ENCODE assay signal across 25 mouse cellular contexts in the genomic region with DNA sequence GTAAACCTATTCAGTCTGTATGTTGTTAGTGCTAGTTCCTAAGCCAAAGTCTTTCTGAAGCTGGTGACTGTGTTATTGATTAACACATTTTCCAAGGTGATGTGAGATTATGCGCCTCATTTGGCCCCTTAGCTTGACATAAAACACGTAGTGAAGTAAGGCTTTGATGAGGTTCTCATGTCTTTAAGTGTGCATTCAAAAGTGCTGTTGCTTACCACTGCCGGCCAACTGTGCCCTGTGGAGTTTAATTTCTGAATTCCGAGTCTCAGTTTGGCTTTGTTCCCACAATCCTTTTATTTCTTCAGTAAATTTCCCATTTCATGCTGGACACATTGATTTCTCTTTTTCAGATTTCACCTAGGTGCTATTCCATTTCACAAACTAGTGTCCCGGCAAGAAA.
"Had no signal": no experiment of that assay in that cellular context is flagged by ENCODE, and none has a peak within 500 bp of the region (broad histone marks: within the 10 kb centered on the region; RNA-seq: fewer than 3 reads in every experiment).

No protein-coding gene starts in this region.

- H3K4me1 ChIP-seq: limb, embryonic 13.5 days; limb, embryonic 15.5 days had no signal

- H3K27ac ChIP-seq: gastrocnemius, adult 2 months; heart, adult 2 months; heart, embryonic 10.5 days; hindbrain, embryonic 10.5 days; hindbrain, embryonic 12.5 days; hindbrain, embryonic 14.5 days; kidney, embryonic 15.5 days; kidney, postnatal 0 days; limb, embryonic 13.5 days; limb, embryonic 15.5 days; liver, embryonic 12.5 days; liver, embryonic 14.5 days had no signal

- H3K4me2 ChIP-seq: heart, embryonic 12.5 days; hindbrain, embryonic 12.5 days; hindbrain, embryonic 14.5 days; kidney, embryonic 15.5 days; limb, embryonic 13.5 days; limb, embryonic 15.5 days; liver, embryonic 12.5 days had no signal

- H3K36me3 ChIP-seq: heart, embryonic 10.5 days; heart, embryonic 12.5 days; hindbrain, embryonic 10.5 days; hindbrain, embryonic 12.5 days; kidney, embryonic 15.5 days; limb, embryonic 13.5 days; limb, embryonic 15.5 days; liver, embryonic 12.5 days had no signal

- DNase-seq: gastrocnemius, adult 2 months; gastrocnemius, postnatal 10 days; gastrocnemius, postnatal 25 days; heart, adult 2 months; heart, postnatal 10 days; heart, postnatal 4 days; kidney, adult 11 months; kidney, adult 2 months; kidney, adult 9 months; kidney, postnatal 14 days; kidney, postnatal 36 days; left cerebral cortex, postnatal 4 days had no signal

- H3K4me3 ChIP-seq: gastrocnemius, adult 2 months; heart, adult 2 months; heart, embryonic 10.5 days; heart, embryonic 12.5 days; hindbrain, embryonic 10.5 days; hindbrain, embryonic 12.5 days; kidney, embryonic 15.5 days; limb, embryonic 13.5 days; limb, embryonic 15.5 days; liver, embryonic 12.5 days had no signal

- H3K27me3 ChIP-seq: heart, embryonic 12.5 days; hindbrain, embryonic 12.5 days; kidney, embryonic 15.5 days; limb, embryonic 13.5 days; limb, embryonic 15.5 days; liver, embryonic 12.5 days had no signal

- ATAC-seq: hindbrain, embryonic 16.5 days; inflammation-experienced regulatory T-cells, adult 6 months; liver, embryonic 12.5 days had no signal

- H3K9ac ChIP-seq: heart, embryonic 12.5 days; hindbrain, embryonic 12.5 days; hindbrain, embryonic 14.5 days; kidney, embryonic 15.5 days; limb, embryonic 13.5 days; limb, embryonic 15.5 days; liver, embryonic 12.5 days; liver, embryonic 14.5 days had no signal

- H3K9me3 ChIP-seq: heart, embryonic 10.5 days; hindbrain, embryonic 10.5 days; hindbrain, embryonic 12.5 days; kidney, embryonic 15.5 days; limb, embryonic 13.5 days; limb, embryonic 15.5 days; liver, embryonic 12.5 days had no signal
